Mouse (Mus musculus) embryonic facial prominence, embryonic 12.5 days (tissue): ENCODE data around the gene Wsb1. TPM values are rescaled to one million over a fixed set of nuclear protein-coding genes. Genes with fewer than 3 reads are reported as not detected.

Experiments used
- ATAC-seq: fragments of 200-750 bp; cut with Nextera tagmentation; 2 replicates; pipeline ENCODE4 v1.8.0; 2017; ENCODE audit not compliant: insufficient number of reproducible peaks, insufficient read depth, low FRiP score, low TSS enrichment
- H3K27ac ChIP-seq: fragments of 300-500 bp; sonication (generic); 2 replicates; pipeline ENCODE4 v1.5.1; 2016; ENCODE audit warnings: mild to moderate bottlenecking
- H3K27me3 ChIP-seq: fragments of 300-500 bp; sonication (generic); 2 replicates; pipeline ENCODE4 v1.6.1; 2016; ENCODE audit warnings: mild to moderate bottlenecking, moderate library complexity
- H3K36me3 ChIP-seq: fragments of 300-500 bp; sonication (generic); 2 replicates; pipeline ENCODE4 v1.6.1; 2016; ENCODE audit warnings: mild to moderate bottlenecking
- H3K4me1 ChIP-seq: fragments of 300-500 bp; sonication (generic); 2 replicates; pipeline ENCODE4 v1.6.1; 2016
- H3K4me2 ChIP-seq: fragments of 300-500 bp; sonication (generic); replicated peaks from 2 replicates; pipeline ENCODE4 v1.6.1; 2016; ENCODE audit warnings: mild to moderate bottlenecking, moderate library complexity
- H3K4me3 ChIP-seq: fragments of 300-500 bp; sonication (generic); 2 replicates; pipeline ENCODE4 v1.5.1; 2016; ENCODE audit warnings: mild to moderate bottlenecking
- H3K9ac ChIP-seq: fragments of 300-500 bp; sonication (generic); 2 replicates; pipeline ENCODE4 v1.6.1; 2016; ENCODE audit warnings: mild to moderate bottlenecking, moderate library complexity
- H3K9me3 ChIP-seq: fragments of 300-500 bp; sonication (generic); 2 replicates; pipeline ENCODE4 v1.6.1; 2016; ENCODE audit warnings: mild to moderate bottlenecking, moderate library complexity
- WGBS: fragments of 180-500 bp; shearing (Covaris S2); methylation state at CpG from one replicate; pipeline ENCODE4 v1.1.7; 2016; 5-methylcytosine and 5-hydroxymethylcytosine counted together
- polyA plus RNA-seq: library from polyadenylated mRNA; unstranded; fragments of >200 nt; fragmentation: Nextera tagmentation; extraction: Ambion mirVana; gene quantifications from 2 replicates; pipeline ENCODE4 v1.2.1, GENCODE M21; 2016

The Wsb1 gene
- polyA plus RNA-seq, 1 experiment from 2014 or later, result 498 TPM

DNA sequence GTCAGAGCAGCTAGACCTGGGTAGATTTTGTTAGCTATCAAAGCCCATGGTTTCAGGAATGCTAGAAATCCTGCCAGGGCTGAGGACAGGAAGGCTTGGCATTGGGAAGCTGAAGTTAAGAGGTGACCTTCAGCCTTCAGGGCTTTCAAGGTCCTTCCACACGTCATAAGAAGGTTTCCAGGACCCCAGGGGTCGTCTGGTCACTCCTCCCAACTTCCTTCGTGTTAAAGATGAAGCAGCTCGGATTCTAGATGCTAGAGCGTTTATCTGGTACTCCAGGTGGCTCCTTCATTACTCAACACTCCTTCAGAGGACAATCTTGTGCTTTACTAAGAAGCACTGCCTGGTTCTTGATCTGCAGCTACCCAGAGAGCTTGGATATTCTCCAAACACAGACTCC, 45.4 kb downstream of the Wsb1 start:
- Histone ChIP-seq H3K27me3 (no peaks in the 10 kb centered on the region), H3K4me2 (no peak overlapping the region), H3K4me1 (no peaks in the 10 kb centered on the region), H3K36me3 (no peaks in the 10 kb centered on the region), H3K9me3 (no peaks in the 10 kb centered on the region), H3K27ac (no peak overlapping the region), H3K9ac (no peak overlapping the region), H3K4me3 (no peak overlapping the region)
- no peak for ATAC-seq
- 48% methylated on average over 5 of the region's 5 CpGs for WGBS

DNA sequence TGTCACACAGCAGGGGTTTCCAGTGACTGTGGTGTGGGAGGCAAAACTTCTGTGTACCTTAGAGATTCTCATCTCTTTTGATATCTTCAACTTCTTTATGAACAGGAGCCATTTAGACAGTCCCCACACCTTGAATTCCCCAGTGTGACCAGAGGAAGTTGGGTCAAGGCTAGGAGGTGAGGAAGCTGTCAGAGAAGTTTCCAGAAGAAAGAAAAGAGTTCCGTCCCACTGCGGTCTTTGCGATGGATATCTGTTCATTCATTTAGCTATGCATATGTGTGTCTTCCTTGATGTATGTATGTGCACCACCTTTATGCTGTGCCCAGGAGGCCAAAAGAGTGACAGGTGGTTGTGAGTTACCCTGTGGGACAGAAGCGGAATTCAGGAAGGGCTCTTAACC, 46.0 kb downstream of the Wsb1 start:
- no peaks in the 10 kb centered on the region for H3K9me3 ChIP-seq
- no peaks in the 10 kb centered on the region for H3K4me1 ChIP-seq
- H3K27ac ChIP-seq, result no peak overlapping the region
- H3K36me3 ChIP-seq, result no peaks in the 10 kb centered on the region
- ATAC-seq, result no peak
- H3K4me2 ChIP-seq, result no peak overlapping the region
- no peak overlapping the region for H3K4me3 ChIP-seq
- no peaks in the 10 kb centered on the region for H3K27me3 ChIP-seq
- WGBS, result 91% methylated on average over 4 of the region's 4 CpGs
- no peak overlapping the region for H3K9ac ChIP-seq

DNA sequence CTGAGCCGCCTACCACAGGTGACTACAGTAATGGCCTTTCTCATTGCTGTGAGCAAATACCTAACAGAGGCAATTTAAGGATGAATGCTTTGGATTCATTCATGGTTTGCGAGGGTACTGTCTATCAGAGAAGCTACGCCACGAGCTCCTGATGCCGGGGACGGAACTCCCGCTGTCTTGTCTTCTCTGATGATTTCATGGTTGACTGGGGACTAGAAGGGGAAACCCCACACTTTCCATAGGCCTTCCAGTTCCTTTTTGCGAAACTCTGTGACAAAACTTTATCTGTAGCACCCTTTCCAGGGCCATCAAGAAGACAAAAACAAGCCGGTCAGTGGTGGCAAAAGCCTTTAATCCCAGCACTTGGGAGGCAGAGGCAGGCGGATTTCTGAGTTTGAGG, 46.8 kb downstream of the Wsb1 start:
- WGBS, result 90% methylated on average over 10 of the region's 10 CpGs
- ATAC-seq, result no peak
- H3K4me3 ChIP-seq, result no peak overlapping the region

DNA sequence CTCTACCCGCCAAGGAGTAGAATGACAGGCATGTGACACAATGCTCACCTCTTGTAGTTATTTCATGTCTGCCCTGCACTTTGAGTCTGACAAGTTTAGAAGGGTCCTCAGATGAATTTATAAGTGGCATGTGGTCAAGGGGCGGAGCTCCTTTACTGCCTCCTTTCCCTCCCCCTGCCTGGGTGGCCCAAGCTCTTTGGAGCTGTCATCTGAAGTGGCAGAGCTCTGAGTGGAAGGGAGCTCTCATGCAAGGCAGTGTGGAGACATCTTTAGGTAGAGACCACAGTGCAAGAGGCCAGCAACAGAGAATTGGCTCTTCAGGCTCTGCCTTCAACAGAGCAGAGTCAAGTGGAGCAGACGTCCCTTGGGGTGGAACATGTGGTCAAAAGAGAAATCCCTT, 50.0 kb downstream of the Wsb1 start:
- H3K9ac ChIP-seq, result no peak overlapping the region
- no peak overlapping the region for H3K27ac ChIP-seq
- H3K27me3 ChIP-seq, result no peaks in the 10 kb centered on the region
- no peaks in the 10 kb centered on the region for H3K9me3 ChIP-seq
- no peak for ATAC-seq
- WGBS, result 70% methylated on average over 3 of the region's 3 CpGs
- H3K4me3 ChIP-seq, result no peak overlapping the region
- no peaks in the 10 kb centered on the region for H3K36me3 ChIP-seq
- peaks cover 15% of the 10 kb centered on the region for H3K4me1 ChIP-seq
- no peak overlapping the region for H3K4me2 ChIP-seq

More for the DNA sequence above, 46.8 kb downstream of the Wsb1 start:
- H3K9ac ChIP-seq, result no peak overlapping the region
- H3K9me3 ChIP-seq, result no peaks in the 10 kb centered on the region
- no peak overlapping the region for H3K4me2 ChIP-seq
- no peaks in the 10 kb centered on the region for H3K27me3 ChIP-seq
- no peaks in the 10 kb centered on the region for H3K4me1 ChIP-seq
- no peaks in the 10 kb centered on the region for H3K36me3 ChIP-seq
- no peak overlapping the region for H3K27ac ChIP-seq

DNA sequence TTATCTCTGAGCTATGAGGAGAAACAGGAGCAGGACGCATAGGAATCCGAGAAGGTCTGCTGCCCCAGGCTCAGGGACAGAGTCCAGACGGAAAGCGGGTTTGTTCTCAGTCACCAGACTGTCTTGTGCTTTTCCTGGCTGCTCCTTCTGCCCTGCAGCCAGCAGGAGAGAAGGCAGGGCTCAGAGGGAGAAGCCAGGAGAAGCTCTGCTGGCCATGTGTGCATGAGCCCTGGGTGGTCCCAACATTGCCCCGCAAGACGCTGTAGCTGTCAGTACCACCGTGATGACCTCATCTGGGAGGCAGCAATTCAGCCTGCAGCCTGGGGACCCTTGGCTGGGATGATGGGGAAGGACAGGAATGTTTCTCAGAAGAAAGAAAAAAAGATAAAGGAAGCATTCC, 54.0 kb downstream of the Wsb1 start:
- H3K9ac ChIP-seq, result no peak overlapping the region
- H3K27me3 ChIP-seq, result no peaks in the 10 kb centered on the region
- no peaks in the 10 kb centered on the region for H3K9me3 ChIP-seq
- no peak overlapping the region; the same call in 1 of the 2 replicates for H3K4me2 ChIP-seq
- H3K4me3 ChIP-seq, result no peak overlapping the region
- no peak for ATAC-seq
- peak overlapping the region; percentile 61; the same call in 1 of the 2 replicates for H3K27ac ChIP-seq
- H3K36me3 ChIP-seq, result no peaks in the 10 kb centered on the region
- WGBS, result 17% methylated on average over 7 of the region's 7 CpGs
- peaks cover 30% of the 10 kb centered on the region for H3K4me1 ChIP-seq

DNA sequence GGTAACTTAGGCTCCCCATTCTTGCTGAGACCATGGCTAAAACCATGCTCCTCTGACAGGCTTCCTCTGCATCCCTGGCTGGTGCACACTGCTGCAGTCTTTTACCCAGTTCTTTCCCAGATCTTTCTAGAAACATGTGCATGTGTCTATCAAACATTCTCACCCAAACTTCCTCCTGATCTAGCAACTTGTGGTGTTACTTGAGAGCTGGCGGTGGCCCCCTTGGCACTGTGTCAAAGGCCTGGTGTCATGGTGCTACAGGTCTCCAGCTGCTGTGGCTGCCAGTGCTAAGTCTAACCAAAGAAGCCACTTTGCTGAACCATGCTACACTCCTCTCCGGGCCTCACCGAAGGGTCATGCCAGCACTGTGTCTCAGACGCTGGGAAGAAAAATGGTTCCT, 55.9 kb downstream of the Wsb1 start:
- no peak for ATAC-seq
- peaks cover 30% of the 10 kb centered on the region for H3K4me1 ChIP-seq
- H3K27ac ChIP-seq, result no peak overlapping the region
- no peaks in the 10 kb centered on the region for H3K36me3 ChIP-seq
- no peak overlapping the region for H3K9ac ChIP-seq
- H3K4me3 ChIP-seq, result no peak overlapping the region
- H3K9me3 ChIP-seq, result no peaks in the 10 kb centered on the region
- 94% methylated on average over 4 of the region's 4 CpGs for WGBS
- H3K4me2 ChIP-seq, result no peak overlapping the region
- no peaks in the 10 kb centered on the region for H3K27me3 ChIP-seq

DNA sequence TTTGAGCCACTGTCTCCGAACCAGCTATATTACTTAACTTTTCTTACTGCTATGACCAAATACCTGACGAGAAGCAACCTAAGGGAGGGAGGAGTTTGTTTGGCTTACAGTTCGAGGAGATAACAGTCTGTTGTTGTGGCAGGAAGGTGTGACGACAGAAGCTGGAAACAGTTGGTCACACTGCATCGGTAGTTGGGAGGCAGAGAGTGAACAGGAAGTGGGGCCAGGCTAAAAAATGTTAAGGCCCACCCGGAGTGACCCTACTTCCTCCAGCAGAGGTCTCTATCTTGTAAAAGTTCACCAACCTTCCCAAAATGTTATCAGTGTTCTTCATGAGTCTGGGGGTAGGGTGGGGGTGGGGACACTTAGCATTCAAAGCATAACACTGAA, 56.6 kb downstream of the Wsb1 start:
- no peak for ATAC-seq
- Histone ChIP-seq H3K9me3 (no peaks in the 10 kb centered on the region), H3K4me3 (no peak overlapping the region), H3K27ac (no peak overlapping the region), H3K36me3 (no peaks in the 10 kb centered on the region), H3K27me3 (no peaks in the 10 kb centered on the region), H3K4me2 (no peak overlapping the region), H3K4me1 (peaks cover 30% of the 10 kb centered on the region), H3K9ac (no peak overlapping the region)
- WGBS, result 68% methylated on average over 6 of the region's 6 CpGs

DNA sequence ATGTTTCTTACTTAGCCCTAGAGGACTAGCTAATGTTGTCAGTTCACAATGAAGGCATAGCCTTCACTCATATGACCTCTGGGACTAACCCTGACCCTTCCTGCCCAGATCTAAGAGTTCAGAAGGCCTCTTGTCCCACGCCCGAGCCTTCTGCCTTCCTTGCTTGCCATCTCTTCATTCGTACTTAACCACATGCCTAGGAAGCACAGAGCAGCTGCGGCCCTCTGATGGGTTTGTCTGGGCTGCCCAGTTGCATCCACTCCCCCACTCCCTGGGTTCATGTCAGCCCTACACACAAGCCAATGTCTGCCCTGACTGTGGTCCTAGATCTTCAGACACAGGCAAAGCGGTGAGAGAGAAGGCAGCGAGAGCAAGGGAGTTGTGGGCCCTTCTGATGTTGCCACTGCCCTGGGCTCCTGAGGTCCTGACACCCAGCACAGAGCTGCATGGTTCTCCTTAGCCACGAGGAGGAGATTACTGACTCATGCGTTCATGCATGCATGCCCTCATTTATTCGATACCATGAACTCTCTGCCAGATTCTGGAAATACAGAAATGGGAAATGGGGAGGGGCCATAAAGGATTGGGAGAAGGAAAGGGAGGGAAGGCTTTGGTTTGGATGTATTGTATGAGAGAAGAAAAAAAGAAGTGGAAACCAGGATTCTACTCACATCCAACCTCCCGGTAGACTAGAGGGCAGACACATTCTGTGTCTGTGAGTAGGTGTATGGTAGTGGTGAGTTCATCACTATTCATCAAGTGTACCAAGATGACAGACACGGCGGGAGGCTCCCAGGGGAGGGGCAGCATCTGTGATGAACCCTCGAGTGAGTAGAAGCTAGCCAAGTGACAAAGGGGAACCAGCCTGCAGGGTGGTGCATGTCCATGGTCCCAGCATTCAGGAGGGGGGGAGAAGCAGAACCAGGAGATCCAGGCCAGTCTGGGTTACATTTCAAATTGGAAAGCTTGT, 57.3 kb downstream of the Wsb1 start:
- Histone ChIP-seq H3K27me3 (no peaks in the 10 kb centered on the region), H3K4me2 (no peak overlapping the region), H3K36me3 (no peaks in the 10 kb centered on the region), H3K4me3 (no peak overlapping the region), H3K9me3 (no peaks in the 10 kb centered on the region), H3K9ac (no peak overlapping the region), H3K4me1 (peaks cover 30% of the 10 kb centered on the region), H3K27ac (peak overlapping the region; percentile 32; the same call in 1 of the 2 replicates)
- 65% methylated on average over 13 of the region's 13 CpGs for WGBS
- ATAC-seq, result no peak

DNA sequence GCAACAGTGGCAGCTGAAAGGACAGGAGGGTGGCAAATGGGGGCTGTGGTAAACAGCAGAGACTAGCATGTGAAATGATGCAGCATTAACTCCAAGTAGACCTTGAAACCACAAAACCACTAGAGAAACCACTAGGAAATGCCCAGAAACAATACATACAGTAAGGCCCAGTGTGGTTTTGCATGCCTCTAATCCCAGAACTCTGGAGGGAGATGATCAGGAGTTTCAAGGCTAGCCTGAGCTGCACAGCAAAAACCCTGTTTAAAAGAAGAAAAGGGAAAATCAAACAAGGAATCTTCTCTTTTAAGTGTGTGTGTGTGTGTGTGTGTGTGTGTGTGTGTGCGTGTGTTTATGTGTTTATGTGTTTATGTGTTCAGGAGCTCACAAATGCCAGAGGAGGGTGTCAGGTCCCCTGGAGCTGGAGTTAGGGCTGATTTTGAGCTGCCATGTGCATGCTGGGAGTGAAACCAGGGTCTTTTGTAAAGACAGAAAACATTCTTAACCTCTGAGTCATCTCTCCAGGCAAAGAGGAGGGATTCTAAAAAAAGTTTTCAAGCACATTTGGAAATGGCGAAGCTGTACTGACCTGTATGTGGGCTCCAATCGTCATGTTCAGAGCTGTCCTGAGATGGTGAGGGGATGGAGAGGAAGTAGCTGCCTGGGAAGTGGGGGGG, 58.1 kb downstream of the Wsb1 start:
- Histone ChIP-seq H3K36me3 (no peaks in the 10 kb centered on the region), H3K4me2 (no peak overlapping the region), H3K27ac (peak overlapping the region; percentile 32; the same call in 1 of the 2 replicates), H3K4me1 (peaks cover 30% of the 10 kb centered on the region), H3K27me3 (no peaks in the 10 kb centered on the region), H3K4me3 (no peak overlapping the region), H3K9me3 (no peaks in the 10 kb centered on the region), H3K9ac (no peak overlapping the region)
- ATAC-seq, result no peak
- WGBS, result 41% methylated on average over 3 of the region's 3 CpGs

DNA sequence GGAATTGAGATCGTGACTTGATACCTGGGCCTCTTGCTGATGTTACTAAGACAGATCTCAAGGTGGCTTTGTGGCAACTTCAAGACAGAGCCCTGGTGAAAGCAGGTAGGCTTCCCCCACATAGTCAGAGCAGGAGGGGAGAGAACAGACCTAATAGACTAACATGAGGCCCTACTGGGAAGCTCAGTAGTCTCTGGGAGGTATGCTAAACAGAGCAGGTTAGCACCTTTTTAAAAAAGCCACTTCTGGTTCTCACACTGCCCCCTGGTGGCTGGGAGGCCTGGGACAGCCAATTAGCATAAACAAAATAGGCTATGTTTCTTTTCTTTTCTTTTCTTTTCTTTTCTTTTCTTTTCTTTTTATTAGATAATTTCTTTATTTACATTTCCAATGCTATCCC, 62.3 kb downstream of the Wsb1 start:
- H3K9ac ChIP-seq, result no peak overlapping the region
- peaks cover 11% of the 10 kb centered on the region; the same call in 1 of the 2 replicates for H3K4me1 ChIP-seq
- H3K4me3 ChIP-seq, result no peak overlapping the region
- H3K27ac ChIP-seq, result no peak overlapping the region
- no peak for ATAC-seq
- 89% methylated on average over 1 of the region's 1 CpGs for WGBS
- H3K9me3 ChIP-seq, result no peaks in the 10 kb centered on the region
- no peak overlapping the region for H3K4me2 ChIP-seq
- H3K27me3 ChIP-seq, result no peaks in the 10 kb centered on the region
- no peaks in the 10 kb centered on the region for H3K36me3 ChIP-seq

DNA sequence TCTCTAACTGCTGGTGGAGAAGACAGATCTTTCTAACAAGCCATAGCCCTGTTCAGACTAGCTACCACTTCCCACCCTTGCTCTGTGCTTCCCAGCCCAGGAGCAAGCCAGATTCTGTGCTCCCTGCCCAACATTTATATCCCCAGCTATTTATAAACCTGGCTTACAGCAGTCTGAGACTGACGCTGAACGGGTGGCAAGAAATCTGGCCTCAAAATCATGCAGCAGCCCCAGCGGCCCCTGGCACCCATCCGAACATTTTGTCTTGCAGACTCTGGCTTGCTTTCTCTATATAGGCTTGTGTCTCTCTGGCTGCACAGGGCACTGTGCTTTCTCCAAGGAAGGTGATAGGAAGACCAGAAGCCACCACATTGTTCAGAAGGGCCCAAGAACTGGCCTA, 63.3 kb downstream of the Wsb1 start:
- Histone ChIP-seq H3K9me3 (no peaks in the 10 kb centered on the region), H3K4me2 (no peak overlapping the region), H3K27ac (no peak overlapping the region), H3K27me3 (no peaks in the 10 kb centered on the region), H3K9ac (no peak overlapping the region), H3K4me3 (no peak overlapping the region), H3K36me3 (no peaks in the 10 kb centered on the region), H3K4me1 (0 out of 2 replicates have a peak, but pooled peaks cover 2% of the 10 kb centered on the region)
- ATAC-seq, result no peak
- 89% methylated on average over 4 of the region's 4 CpGs for WGBS

DNA sequence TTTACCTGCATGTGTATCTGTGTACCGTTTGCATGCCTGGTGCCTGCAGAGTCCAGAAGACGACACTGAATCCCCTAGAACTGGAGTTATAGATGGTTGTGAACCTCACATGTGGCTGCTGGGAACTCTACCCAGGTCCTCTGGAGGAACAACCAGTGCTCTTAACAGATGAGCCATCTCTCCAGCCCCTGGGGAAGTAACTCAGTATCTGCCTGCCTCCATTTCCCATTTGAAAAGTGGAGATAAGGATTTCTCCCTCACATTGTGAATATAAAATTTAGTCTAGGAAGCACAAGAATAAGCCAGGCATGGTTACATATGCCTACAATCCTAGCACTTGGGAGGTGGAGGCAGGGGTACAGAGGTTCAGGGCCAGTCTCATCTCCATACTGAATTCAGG, 64.2 kb downstream of the Wsb1 start:
- Histone ChIP-seq H3K9ac (no peak overlapping the region), H3K27ac (no peak overlapping the region), H3K36me3 (no peaks in the 10 kb centered on the region), H3K27me3 (no peaks in the 10 kb centered on the region), H3K4me3 (no peak overlapping the region), H3K4me1 (no peaks in the 10 kb centered on the region), H3K9me3 (no peaks in the 10 kb centered on the region), H3K4me2 (no peak overlapping the region)
- no peak for ATAC-seq
- WGBS, result 92% methylated on average over 2 of the region's 2 CpGs
